Mouse (Mus musculus) embryonic facial prominence, embryonic 12.5 days (tissue): ENCODE data around the gene Gm49361. TPM values are rescaled to one million over a fixed set of nuclear protein-coding genes. Genes with fewer than 3 reads are reported as not detected.
"Not testable (repeated sequence)": the region's sequence is repeated elsewhere in the genome, so short reads cannot be mapped to it uniquely, and the experiment has no call there.

ENCODE experiments used
- ATAC-seq: fragments of 200-750 bp; cut with Nextera tagmentation; 2 replicates; pipeline ENCODE4 v1.8.0; 2017; ENCODE audit not compliant: insufficient number of reproducible peaks, insufficient read depth, low FRiP score, low TSS enrichment
- H3K27ac ChIP-seq: fragments of 300-500 bp; sonication (generic); 2 replicates; pipeline ENCODE4 v1.5.1; 2016; ENCODE audit warnings: mild to moderate bottlenecking
- H3K27me3 ChIP-seq: fragments of 300-500 bp; sonication (generic); 2 replicates; pipeline ENCODE4 v1.6.1; 2016; ENCODE audit warnings: mild to moderate bottlenecking, moderate library complexity
- H3K36me3 ChIP-seq: fragments of 300-500 bp; sonication (generic); 2 replicates; pipeline ENCODE4 v1.6.1; 2016; ENCODE audit warnings: mild to moderate bottlenecking
- H3K4me1 ChIP-seq: fragments of 300-500 bp; sonication (generic); 2 replicates; pipeline ENCODE4 v1.6.1; 2016
- H3K4me2 ChIP-seq: fragments of 300-500 bp; sonication (generic); replicated peaks from 2 replicates; pipeline ENCODE4 v1.6.1; 2016; ENCODE audit warnings: mild to moderate bottlenecking, moderate library complexity
- H3K4me3 ChIP-seq: fragments of 300-500 bp; sonication (generic); 2 replicates; pipeline ENCODE4 v1.5.1; 2016; ENCODE audit warnings: mild to moderate bottlenecking
- H3K9ac ChIP-seq: fragments of 300-500 bp; sonication (generic); 2 replicates; pipeline ENCODE4 v1.6.1; 2016; ENCODE audit warnings: mild to moderate bottlenecking, moderate library complexity
- H3K9me3 ChIP-seq: fragments of 300-500 bp; sonication (generic); 2 replicates; pipeline ENCODE4 v1.6.1; 2016; ENCODE audit warnings: mild to moderate bottlenecking, moderate library complexity
- WGBS: fragments of 180-500 bp; shearing (Covaris S2); methylation state at CpG from one replicate; pipeline ENCODE4 v1.1.7; 2016; 5-methylcytosine and 5-hydroxymethylcytosine counted together
- polyA plus RNA-seq: library from polyadenylated mRNA; unstranded; fragments of >200 nt; fragmentation: Nextera tagmentation; extraction: Ambion mirVana; gene quantifications from 2 replicates; pipeline ENCODE4 v1.2.1, GENCODE M21; 2016

Gene Gm49361
- polyA plus RNA-seq, 1 experiment from 2014 or later, result not detected

GRCm38 (mm10) chr14:57705075-57705474 is 40.8 kb downstream of the Gm49361 start:
- WGBS, result 90% methylated on average over 4 of the region's 4 CpGs
- Histone ChIP-seq H3K9ac (no peak overlapping the region), H3K27me3 (no peaks in the 10 kb centered on the region), H3K4me3 (no peak overlapping the region), H3K4me2 (no peak overlapping the region), H3K27ac (no peak overlapping the region), H3K9me3 (no peaks in the 10 kb centered on the region), H3K4me1 (peaks cover 16% of the 10 kb centered on the region), H3K36me3 (peaks cover 31% of the 10 kb centered on the region)
- no peak for ATAC-seq

- Histone ChIP-seq H3K27me3 (no peaks in the 10 kb centered on the region), H3K4me3 (no peak overlapping the region), H3K9me3 (no peaks in the 10 kb centered on the region), H3K27ac (peak overlapping the region; percentile 63; the same call in 1 of the 2 replicates), H3K36me3 (peaks cover 48% of the 10 kb centered on the region), H3K4me2 (no peak overlapping the region), H3K9ac (no peak overlapping the region), H3K4me1 (peaks cover 7% of the 10 kb centered on the region; the same call in 1 of the 2 replicates)
- no peak for ATAC-seq
- WGBS, result 43% methylated on average over 12 of the region's 12 CpGs
Measured at GRCm38 (mm10) chr14:57701915-57702477, 43.9 kb downstream of the Gm49361 start.

- Histone ChIP-seq H3K27ac (no peak overlapping the region), H3K4me1 (peaks cover 4% of the 10 kb centered on the region; the same call in 1 of the 2 replicates), H3K27me3 (no peaks in the 10 kb centered on the region), H3K4me2 (no peak overlapping the region), H3K9me3 (no peaks in the 10 kb centered on the region), H3K4me3 (no peak overlapping the region), H3K36me3 (peaks cover 59% of the 10 kb centered on the region), H3K9ac (no peak overlapping the region)
- no peak for ATAC-seq
- 96% methylated on average over 33 of the region's 33 CpGs for WGBS
Measured at GRCm38 (mm10) chr14:57699461-57699970, 46.4 kb downstream of the Gm49361 start.

- 88% methylated on average over 10 of the region's 10 CpGs for WGBS
- H3K9me3 ChIP-seq, result no peaks in the 10 kb centered on the region
- ATAC-seq, result no peak
- H3K36me3 ChIP-seq, result peaks cover 64% of the 10 kb centered on the region
- no peak overlapping the region for H3K4me2 ChIP-seq
- no peak overlapping the region for H3K27ac ChIP-seq
- H3K27me3 ChIP-seq, result no peaks in the 10 kb centered on the region
- no peak overlapping the region for H3K4me3 ChIP-seq
- H3K4me1 ChIP-seq, result peaks cover 4% of the 10 kb centered on the region; the same call in 1 of the 2 replicates
- no peak overlapping the region for H3K9ac ChIP-seq
Measured at GRCm38 (mm10) chr14:57699016-57699415, 46.9 kb downstream of the Gm49361 start.

- H3K36me3 ChIP-seq, result peaks cover 71% of the 10 kb centered on the region
- WGBS, result 84% methylated on average over 15 of the region's 15 CpGs
Measured at GRCm38 (mm10) chr14:57696066-57696465, 49.8 kb downstream of the Gm49361 start.

GRCm38 (mm10) chr14:57695550-57695949 is 50.4 kb downstream of the Gm49361 start:
- Histone ChIP-seq H3K9ac (no peak overlapping the region), H3K4me2 (no peak overlapping the region), H3K27me3 (no peaks in the 10 kb centered on the region), H3K9me3 (no peaks in the 10 kb centered on the region), H3K36me3 (peaks cover 75% of the 10 kb centered on the region), H3K4me1 (no peaks in the 10 kb centered on the region), H3K4me3 (no peak overlapping the region), H3K27ac (no peak overlapping the region)
- 92% methylated on average over 8 of the region's 8 CpGs for WGBS
- no peak for ATAC-seq

More at GRCm38 (mm10) chr14:57696066-57696465, 49.8 kb downstream of the Gm49361 start:
- Histone ChIP-seq H3K9ac (no peak overlapping the region), H3K4me3 (no peak overlapping the region), H3K4me1 (no peaks in the 10 kb centered on the region), H3K9me3 (no peaks in the 10 kb centered on the region), H3K27me3 (no peaks in the 10 kb centered on the region), H3K4me2 (no peak overlapping the region), H3K27ac (no peak overlapping the region)
- ATAC-seq, result no peak

GRCm38 (mm10) chr14:57694246-57694645 is 51.7 kb downstream of the Gm49361 start:
- Histone ChIP-seq H3K4me2 (no peak overlapping the region), H3K9ac (no peak overlapping the region), H3K36me3 (peaks cover 71% of the 10 kb centered on the region), H3K4me3 (no peak overlapping the region), H3K9me3 (no peaks in the 10 kb centered on the region), H3K4me1 (no peaks in the 10 kb centered on the region), H3K27me3 (no peaks in the 10 kb centered on the region), H3K27ac (no peak overlapping the region)
- ATAC-seq, result no peak
- 88% methylated on average over 16 of the region's 16 CpGs for WGBS

GRCm38 (mm10) chr14:57692517-57693130 is 53.3 kb downstream of the Gm49361 start:
- Histone ChIP-seq H3K9me3 (no peaks in the 10 kb centered on the region), H3K4me2 (no peak overlapping the region), H3K9ac (no peak overlapping the region), H3K4me1 (no peaks in the 10 kb centered on the region), H3K27me3 (no peaks in the 10 kb centered on the region), H3K36me3 (peaks cover 71% of the 10 kb centered on the region), H3K4me3 (no peak overlapping the region), H3K27ac (no peak overlapping the region)
- 92% methylated on average over 17 of the region's 17 CpGs for WGBS
- ATAC-seq, result no peak

GRCm38 (mm10) chr14:57691316-57691715 is 54.6 kb downstream of the Gm49361 start:
- Histone ChIP-seq H3K27me3 (no peaks in the 10 kb centered on the region), H3K9ac (no peak overlapping the region), H3K4me3 (no peak overlapping the region), H3K4me1 (no peaks in the 10 kb centered on the region), H3K4me2 (no peak overlapping the region), H3K36me3 (peaks cover 61% of the 10 kb centered on the region), H3K9me3 (no peaks in the 10 kb centered on the region), H3K27ac (no peak overlapping the region)
- ATAC-seq, result no peak
- 95% methylated on average over 24 of the region's 24 CpGs for WGBS

- H3K27ac ChIP-seq, result no peak overlapping the region
- H3K9me3 ChIP-seq, result no peaks in the 10 kb centered on the region
- H3K4me1 ChIP-seq, result no peaks in the 10 kb centered on the region
- WGBS, result 94% methylated on average over 8 of the region's 8 CpGs
- H3K27me3 ChIP-seq, result no peaks in the 10 kb centered on the region
- H3K36me3 ChIP-seq, result peaks cover 54% of the 10 kb centered on the region
- H3K4me3 ChIP-seq, result no peak overlapping the region
- no peak for ATAC-seq
- no peak overlapping the region for H3K4me2 ChIP-seq
- no peak overlapping the region for H3K9ac ChIP-seq
Measured at GRCm38 (mm10) chr14:57690681-57691080, 55.2 kb downstream of the Gm49361 start.

GRCm38 (mm10) chr14:57688066-57688465 is 57.8 kb downstream of the Gm49361 start:
- not testable (repeated sequence) for ATAC-seq, H3K27ac ChIP-seq, H3K4me2 ChIP-seq, H3K9ac ChIP-seq, H3K4me1 ChIP-seq, H3K27me3 ChIP-seq, H3K4me3 ChIP-seq, H3K9me3 ChIP-seq
- peaks cover 32% of the 10 kb centered on the region for H3K36me3 ChIP-seq
- WGBS, result 94% methylated on average over 7 of the region's 7 CpGs

GRCm38 (mm10) chr14:57687441-57687840 is 58.5 kb downstream of the Gm49361 start:
- H3K9ac ChIP-seq, result no peak overlapping the region
- H3K4me2 ChIP-seq, result no peak overlapping the region
- no peak overlapping the region for H3K27ac ChIP-seq
- H3K27me3 ChIP-seq, result no peaks in the 10 kb centered on the region
- H3K4me1 ChIP-seq, result no peaks in the 10 kb centered on the region
- no peaks in the 10 kb centered on the region for H3K9me3 ChIP-seq
- WGBS, result 83% methylated on average over 5 of the region's 5 CpGs
- no peak for ATAC-seq
- H3K4me3 ChIP-seq, result no peak overlapping the region
- H3K36me3 ChIP-seq, result peaks cover 27% of the 10 kb centered on the region
